Mouse (Mus musculus): ENCODE results near the gene Aftph. TPM values are rescaled to one million over a fixed set of nuclear protein-coding genes. Genes with fewer than 3 reads are reported as not detected.

The Aftph gene
- total RNA-seq, 2 experiments from 2014 or later, result 45.0 to 73.0 TPM

GRCm38 (mm10) chr11:20649477-20649876 is 91.9 kb downstream of the Aftph start:
- no peak; the same call in 1 of the 2 replicates for ATAC-seq (replicated peaks; ENCODE audit: poor library complexity)

GRCm38 (mm10) chr11:20647902-20648625 is 93.3 kb downstream of the Aftph start:
- ATAC-seq (replicated peaks; ENCODE audit: poor library complexity), result no peak; the same call in 1 of the 2 replicates

- ATAC-seq (replicated peaks; ENCODE audit: poor library complexity), result no peak
Observed at GRCm38 (mm10) chr11:20646986-20647726, 94.2 kb downstream of the Aftph start.

DNA sequence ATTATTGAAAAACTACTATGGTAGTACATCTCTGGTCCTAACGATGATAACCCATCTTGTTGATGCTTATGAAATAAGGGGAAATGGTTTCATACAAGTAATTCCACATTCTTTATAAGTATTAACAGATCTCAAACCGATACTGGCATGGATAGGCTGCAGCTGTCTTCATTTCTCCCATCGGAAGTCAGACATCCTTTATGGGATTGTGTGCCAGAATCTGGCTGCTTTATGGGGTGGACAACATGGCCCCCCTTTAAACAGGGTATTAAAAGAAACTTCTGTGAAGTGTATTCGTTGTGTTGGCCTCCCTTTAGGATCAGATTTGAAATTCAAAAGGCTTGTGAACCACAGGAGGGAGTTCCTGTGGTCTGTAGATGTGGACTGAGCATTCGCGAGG is 95.2 kb downstream of the Aftph start:
- no peak for ATAC-seq (replicated peaks; ENCODE audit: poor library complexity)

GRCm38 (mm10) chr11:20645521-20645920 is 95.9 kb downstream of the Aftph start:
- ATAC-seq (replicated peaks; ENCODE audit: poor library complexity), result no peak

DNA sequence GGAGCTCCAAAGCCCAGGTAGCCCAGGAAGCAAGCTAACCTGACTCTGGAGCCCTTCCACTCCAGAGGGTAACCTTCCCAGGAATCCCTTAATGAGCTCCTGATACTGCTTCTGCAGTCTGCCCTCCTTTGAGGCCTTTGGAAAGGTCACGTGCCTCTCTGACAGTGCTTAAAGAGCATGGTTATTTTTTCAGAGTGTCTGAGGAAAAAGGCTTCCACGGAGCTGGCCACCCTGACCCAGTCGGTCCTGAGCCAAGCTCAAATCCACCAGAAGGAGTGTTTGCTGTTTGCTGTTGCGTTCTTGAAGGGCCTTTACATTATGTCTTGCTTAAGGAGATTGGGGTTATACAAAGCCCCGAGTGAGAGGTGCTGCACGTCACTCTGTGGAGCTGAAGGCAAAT is 96.5 kb downstream of the Aftph start:
- ATAC-seq (replicated peaks; ENCODE audit: poor library complexity), result no peak

DNA sequence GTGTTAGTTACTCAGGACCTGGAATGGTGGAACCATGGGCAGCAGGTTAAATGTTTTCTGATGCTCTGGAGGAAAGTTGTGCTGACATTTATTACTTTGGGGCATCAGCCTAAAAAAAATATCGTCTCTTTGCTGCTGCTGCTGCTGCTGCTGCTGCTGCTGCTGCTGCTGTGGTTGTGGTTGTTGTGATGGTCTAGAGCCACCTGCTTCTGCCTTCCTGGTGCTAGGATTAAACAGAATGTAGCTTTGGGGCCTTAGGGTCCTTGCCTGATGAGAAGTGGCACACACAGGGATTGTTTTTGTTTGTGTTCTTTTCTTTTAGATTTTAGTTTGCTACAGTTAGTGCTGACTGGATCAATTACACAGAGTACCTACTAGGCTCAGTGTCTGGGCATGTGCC is 97.2 kb downstream of the Aftph start:
- no peak for ATAC-seq (replicated peaks; ENCODE audit: poor library complexity)

DNA sequence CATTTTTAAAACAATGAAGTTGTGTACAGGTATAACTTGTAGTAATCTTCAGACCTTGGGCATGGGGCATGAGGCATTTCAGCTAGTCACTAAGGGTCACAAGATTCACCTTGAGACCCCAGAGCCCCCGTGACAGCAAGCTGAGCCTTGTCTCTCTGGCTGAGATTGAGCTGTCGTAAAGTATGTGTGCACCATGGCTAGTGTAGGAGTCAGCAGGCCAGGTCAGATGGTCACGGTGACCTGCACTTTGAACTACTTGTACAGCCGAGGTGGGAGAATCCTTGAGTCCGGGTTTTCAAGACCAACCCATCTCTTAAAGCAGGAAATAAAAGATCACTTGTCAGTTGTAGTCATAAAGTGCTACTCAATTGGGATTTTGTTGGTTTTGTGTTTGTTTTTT is 98.2 kb downstream of the Aftph start:
- ATAC-seq (replicated peaks; ENCODE audit: poor library complexity), result no peak

DNA sequence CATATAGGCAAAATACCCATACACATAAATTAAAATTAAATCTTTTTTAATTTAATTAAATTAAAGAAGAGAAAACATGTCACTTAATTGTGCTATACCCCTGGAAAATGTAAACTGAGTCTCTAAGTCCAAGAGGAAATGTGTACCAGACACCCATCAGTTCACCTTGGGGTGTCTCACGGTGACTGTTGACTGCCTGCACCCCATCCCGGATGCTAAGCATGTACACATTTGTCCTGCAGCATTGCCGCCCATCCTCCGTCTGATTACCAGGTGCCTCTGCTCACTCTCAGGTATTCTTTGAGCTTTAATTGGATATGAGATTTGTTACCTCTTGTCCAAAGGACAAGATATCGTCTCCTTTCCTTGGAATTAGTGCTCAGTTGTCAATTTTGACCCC is 99.1 kb downstream of the Aftph start:
- no peak for ATAC-seq (replicated peaks; ENCODE audit: poor library complexity)

- ATAC-seq (replicated peaks; ENCODE audit: poor library complexity), result 0 out of 2 replicates have a peak, but pooled peaks have one; percentile 23
Observed at GRCm38 (mm10) chr11:20639918-20640447, 101.4 kb downstream of the Aftph start.

DNA sequence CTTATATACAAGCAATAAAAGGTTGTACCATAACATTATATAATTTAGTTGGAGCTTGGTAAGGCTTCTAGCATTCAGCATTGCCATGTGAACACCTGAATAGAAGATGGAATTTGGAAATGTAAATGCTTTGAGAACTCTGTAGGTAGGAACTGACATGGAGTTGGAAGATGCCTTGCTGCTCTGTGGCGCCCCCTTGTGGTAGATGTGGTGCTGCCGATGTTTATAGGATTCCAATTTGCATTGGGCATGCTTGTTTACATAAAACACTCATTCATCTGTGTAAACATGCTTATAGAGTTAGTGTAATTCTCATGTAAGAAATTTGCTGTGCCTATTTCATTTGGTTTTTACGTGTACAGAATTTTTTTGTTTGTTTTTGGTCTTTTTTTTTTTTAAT is 102.5 kb downstream of the Aftph start:
- peak; percentile 59 for ATAC-seq (replicated peaks; ENCODE audit: poor library complexity)

DNA sequence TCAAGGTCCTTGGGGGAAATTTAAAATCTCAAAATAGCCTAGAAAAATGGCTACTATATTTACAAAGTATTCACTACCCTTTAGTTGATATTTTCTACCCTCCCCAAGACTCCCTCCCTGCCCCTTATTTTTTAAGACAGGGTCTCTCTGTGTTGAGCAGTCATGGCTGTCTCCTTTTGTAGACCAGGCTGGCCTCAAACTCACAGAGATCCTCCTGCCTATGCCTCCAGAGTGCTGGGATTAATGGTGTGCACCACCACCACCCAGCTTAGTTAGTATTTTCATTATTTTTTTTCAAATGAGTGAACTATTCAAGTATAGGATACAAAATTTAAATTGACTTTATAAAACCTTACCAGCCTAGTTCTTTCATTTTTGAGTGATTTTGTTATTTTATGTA is 104.3 kb downstream of the Aftph start:
- ATAC-seq (replicated peaks; ENCODE audit: poor library complexity), result no peak

DNA sequence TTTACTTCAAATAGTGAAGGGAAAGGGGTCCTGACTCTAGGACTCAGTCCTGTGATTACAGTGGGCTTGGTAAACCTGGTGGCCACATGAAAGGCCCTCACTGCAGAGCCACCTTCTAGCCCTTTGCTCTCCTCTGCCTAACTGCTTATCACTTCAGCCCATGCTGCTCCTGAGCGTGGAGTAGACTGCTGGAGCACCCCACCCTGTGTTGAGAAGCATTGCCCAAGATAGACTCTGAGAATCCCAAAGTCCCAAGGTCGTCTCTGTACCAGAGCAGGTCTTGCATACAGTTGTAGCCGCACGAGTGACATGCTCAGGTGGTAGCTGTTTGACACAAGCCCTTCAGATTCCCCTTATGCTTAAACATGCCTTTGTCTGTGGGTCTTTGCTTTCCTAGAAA is 105.3 kb downstream of the Aftph start:
- peak; percentile 41 for ATAC-seq (replicated peaks; ENCODE audit: poor library complexity)

- no peak for ATAC-seq (replicated peaks; ENCODE audit: poor library complexity)
Observed at GRCm38 (mm10) chr11:20635646-20636045, 105.7 kb downstream of the Aftph start.

Other genes with a start within 250 kb of the Aftph start
- 8.8 and 11.3 TPM in 2 replicates for gene Sertad2, start 198.3 kb downstream of the Aftph start, total RNA-seq (2015)
- 6.9 and 9.4 TPM in 2 replicates for gene Sertad2, start 198.3 kb downstream of the Aftph start, total RNA-seq (2017)
- 7.2 and 10.4 TPM in 2 replicates for gene Lgalsl, start 89.5 kb upstream of the Aftph start, total RNA-seq (2015)
- 3.0 and 4.2 TPM in 2 replicates for gene Lgalsl, start 89.5 kb upstream of the Aftph start, total RNA-seq (2017)